Mouse (Mus musculus) right cerebral cortex, postnatal 4 days (tissue): ENCODE results near the gene F930015N05Rik.

Experiments
- DNase-seq: peaks from one replicate; pipeline ENCODE4 v3.0.0-alpha.2; 2022

The F930015N05Rik gene

DNA sequence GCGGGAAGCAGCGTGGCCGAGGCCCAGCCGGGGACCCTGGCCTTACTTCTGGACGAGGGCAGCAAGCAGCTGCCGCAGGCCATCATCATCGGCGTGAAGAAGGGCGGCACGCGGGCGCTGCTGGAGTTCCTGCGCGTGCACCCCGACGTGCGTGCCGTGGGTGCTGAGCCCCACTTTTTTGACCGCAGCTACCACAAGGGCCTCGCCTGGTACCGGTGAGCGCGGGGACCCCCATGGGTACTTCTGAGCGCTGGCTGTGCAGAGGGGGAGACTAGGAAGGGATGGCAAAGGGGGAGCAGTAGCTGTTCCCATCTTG lies at the start of gene F930015N05Rik:
F930015N05Rik (minus strand) TSS at position 242 of the 316 bp plus-strand sequence.
- DNase-seq = no peak

DNA sequence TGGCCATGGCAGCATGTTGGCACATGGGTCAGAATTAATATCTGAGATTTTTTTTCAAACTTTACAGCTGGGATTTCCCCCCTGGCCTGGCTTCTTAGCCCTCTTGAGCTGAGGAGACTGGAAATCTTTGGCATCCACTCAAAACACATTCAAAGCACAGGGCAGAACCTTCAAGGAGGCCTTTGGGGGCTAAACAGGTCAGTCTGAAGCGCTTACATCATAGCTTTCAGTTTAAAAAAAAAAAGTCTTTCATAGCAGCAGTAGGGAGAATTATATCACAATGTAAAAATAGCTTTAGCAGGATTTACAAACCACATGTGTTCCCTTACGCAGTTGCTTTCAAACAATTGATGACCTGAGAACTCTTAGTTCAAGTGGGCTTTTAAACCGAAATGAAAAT lies 45.0 kb upstream of the F930015N05Rik start:
- no peak for DNase-seq

DNA sequence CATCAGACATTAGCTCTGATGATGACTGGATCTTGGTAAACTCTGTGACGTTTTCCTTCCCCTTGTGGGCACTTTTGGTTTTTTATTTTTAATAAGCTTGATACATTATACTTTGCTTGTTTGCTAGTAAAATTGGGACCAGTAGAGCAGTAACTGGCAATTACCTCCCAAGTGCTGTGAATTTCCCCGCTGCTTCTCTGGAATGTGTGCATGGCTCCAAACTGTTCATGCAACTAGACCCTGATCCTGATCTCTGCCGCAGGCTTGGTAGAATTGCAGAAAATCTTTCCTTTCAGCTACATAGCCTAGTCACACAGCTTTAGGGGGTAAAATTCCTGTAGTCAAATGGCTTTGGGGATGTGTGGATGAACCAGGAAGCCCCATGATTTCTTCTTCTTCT lies 37.2 kb upstream of the F930015N05Rik start:
- DNase-seq = no peak

DNA sequence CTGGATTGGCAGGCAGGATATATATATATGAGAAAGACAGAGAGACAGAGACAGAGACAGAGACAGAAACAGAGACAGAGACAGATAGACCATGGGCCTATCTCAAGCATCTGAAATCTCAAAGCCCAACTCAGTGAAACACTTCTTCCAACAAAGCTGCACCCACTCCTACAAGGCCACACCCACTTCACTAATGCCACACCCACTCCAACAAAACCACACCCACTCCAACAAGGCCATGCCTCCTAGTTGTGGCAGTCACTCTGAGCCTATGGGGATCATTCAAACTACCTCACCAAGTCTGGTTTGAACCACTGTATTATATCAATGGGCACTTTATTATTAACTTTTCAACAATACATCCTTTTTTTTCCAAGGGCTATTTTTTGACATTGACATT lies 34.2 kb upstream of the F930015N05Rik start:
- DNase-seq = no peak

DNA sequence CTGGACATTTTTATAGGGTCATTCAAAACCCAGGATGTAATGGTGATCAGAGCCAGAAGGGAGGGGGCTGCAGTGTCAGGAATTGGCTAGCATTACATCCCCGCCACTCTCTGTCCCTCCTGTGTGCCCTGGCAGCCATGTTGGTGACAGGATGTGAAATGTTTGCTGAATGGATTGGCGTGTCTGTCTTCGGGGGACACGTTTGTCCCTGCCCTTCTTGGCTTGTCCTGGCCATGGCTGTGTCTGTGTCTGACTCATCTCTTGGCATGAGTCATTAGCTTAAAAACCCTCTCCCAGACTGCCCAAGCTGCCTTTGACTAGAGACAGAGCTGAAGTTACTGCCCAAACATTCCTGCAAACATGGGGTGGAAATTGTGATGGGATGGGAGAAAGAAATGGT lies 32.3 kb upstream of the F930015N05Rik start:
- DNase-seq = no peak

DNA sequence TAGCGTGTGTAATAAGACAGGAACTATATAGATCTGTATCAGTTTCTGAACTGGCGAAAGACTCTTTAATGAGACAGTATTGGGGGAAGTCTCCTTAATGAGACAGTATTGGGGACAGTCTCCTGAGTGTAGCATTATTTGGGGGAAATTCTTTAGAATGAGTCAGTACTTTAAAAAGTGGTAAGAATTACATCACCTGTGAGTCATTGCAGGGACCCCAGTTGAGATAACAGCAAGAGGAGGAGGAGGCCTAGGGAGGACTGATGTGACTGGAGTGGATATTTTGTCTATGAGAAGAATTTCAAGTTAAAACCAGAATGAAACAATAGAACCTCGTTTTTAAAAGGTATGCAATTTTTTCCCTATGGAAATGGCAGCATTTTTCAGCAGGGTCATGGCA lies 25.3 kb upstream of the F930015N05Rik start:
- no peak for DNase-seq

DNA sequence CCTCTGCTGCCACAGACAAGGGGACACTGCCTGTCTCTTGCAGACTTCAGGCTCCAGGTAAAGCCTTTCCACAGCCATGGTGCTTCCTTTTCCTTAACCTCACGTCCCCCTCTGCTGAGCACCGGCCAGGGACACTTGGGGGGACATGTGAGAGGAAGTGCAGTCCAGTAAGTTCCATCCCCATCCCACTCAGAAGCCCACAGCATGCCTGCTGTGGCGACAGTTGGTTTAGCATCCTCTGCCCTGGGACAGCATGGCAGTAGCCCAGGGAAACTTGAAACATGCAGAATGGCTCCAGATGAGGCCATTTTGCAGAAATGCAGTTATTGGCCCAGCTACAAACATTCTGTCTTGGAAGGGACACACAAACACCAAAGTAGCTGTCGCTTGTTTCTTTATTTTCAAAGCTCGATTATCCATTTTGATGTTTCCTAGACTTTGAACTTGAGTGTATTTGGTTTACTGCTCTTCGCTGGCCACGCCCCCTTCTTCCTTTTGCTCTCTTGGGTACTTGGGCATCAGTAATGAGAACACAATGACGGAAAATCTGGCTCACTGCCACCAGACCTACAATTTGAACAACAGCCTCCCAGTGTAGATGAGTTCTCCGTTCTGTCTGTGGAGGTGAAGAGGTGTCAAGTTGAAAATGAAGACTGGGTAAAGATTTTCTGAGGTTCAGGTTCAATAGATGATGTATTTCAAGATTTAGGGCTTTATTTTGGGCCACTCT lies 12.3 kb upstream of the F930015N05Rik start:
- DNase-seq = peak; percentile 8

DNA sequence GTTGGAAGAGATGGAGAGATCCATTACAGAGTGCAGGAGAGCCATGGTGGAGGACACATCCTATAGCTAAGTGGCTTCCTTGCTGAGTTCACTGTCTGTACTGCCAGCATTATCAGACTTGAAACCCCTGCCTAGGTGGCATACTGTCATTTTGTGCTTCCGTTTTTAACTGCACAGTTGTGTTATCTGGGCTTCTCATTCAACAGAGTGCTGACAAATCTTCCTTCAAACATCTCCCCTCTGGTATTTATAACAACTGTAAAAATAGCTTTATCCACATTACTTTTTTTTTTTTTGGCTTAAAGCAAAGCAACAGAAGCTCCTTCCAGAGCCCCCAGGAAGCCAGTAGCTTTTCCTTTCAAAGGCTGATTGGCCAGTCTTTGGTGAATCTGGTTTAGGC lies 8.8 kb upstream of the F930015N05Rik start:
- no peak for DNase-seq

DNA sequence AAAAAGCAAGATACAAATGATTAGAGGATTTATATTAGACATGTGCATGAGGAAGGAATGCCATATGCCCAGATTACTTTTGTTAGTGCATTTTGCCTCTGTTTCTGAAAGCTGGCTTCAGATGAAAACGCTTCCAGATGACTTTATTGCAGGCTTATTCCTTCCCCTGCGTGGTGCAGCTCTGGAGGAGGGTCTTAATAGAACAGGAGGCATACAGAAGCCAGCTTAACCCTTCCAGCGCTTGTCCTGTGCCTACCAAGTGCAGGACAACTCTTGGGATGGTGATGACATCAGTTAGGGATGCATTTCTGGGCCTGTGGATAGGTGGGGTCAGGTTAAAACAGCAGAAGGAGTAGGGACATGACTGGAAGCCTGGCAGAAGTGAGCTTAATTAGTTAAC lies 6.2 kb upstream of the F930015N05Rik start:
- DNase-seq = no peak

DNA sequence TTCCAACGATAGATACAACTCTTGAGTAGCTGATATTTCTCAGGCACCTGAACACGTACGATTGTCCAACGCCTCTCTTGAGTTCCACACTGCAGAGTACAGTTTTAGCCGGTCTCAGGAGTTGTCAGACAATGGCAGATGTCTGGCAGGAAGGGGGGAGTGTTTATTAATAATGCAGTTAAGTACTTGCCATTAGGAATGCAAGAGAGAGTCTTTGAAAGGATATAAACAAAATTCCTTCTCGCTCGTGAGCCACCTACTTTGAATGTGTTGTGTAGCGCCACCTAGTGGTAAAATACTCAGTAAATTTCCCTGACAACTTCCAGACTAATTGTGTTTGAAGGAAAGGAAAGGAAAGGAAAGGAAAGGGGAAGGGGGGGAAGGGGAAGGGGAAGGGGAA lies 5.7 kb upstream of the F930015N05Rik start:
- no peak for DNase-seq

DNA sequence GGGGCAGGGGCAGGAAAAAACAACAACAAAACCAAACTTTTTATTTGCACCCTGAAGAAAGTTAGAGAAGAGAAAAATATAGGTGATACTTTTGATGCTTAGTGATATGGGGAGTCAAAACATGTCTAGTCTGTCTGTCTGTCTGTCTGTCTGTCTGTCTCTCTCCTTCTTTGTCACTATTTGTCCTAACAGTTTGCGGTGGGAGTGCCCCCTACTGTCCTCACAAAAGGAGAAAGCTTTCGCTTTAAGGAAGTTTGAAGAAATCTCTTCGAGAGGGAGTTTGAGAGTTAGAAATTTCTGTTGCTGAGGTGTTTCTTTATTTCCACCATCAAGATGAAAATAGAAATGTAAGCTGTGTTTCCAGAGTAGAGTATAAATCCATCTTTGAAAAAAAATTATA lies 2.5 kb upstream of the F930015N05Rik start:
- DNase-seq = no peak

DNA sequence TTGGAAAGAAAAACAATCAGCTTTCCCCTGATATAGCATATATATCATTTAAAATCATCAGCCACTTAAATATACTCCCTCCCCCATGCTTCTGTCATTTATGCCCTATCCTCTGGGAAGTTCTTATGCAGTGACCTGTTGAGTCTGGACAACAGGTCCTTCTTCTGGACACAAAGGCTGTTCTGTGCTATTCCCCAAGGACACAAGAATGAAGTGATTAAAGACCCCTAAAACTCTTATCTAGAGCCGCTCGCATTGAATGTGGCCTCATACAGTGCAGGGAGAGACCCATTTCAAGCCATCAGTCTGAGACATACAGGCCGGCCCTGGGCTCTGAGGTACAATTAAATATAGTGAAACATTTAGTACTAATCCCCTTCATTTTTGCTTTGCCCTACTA lies 1.3 kb upstream of the F930015N05Rik start:
- no peak for DNase-seq

DNA sequence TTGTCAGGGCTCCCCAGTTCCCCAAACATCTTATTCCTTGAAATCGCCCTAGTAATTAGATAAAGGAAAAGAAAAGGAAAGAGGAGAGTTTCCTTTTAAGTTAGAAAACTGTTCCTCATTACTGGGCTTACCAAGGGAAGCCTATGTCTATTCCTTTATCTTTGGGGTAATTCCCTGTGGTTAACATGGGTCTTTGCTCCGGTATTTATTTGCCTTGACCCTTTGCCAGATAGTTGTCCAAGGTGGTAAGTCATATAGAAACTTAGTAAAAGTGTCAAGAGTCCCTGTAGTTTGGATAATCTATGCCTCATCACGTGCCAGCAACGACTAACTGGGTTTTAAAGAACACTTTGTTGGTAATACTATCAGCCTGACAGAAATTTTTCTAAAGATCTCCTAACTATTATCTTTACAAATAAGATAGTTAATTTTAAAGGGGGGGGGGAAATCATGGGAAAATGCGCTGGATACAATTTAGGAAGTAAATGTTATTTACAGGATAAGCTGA lies 392 bp upstream of the F930015N05Rik start:
- no peak for DNase-seq

DNA sequence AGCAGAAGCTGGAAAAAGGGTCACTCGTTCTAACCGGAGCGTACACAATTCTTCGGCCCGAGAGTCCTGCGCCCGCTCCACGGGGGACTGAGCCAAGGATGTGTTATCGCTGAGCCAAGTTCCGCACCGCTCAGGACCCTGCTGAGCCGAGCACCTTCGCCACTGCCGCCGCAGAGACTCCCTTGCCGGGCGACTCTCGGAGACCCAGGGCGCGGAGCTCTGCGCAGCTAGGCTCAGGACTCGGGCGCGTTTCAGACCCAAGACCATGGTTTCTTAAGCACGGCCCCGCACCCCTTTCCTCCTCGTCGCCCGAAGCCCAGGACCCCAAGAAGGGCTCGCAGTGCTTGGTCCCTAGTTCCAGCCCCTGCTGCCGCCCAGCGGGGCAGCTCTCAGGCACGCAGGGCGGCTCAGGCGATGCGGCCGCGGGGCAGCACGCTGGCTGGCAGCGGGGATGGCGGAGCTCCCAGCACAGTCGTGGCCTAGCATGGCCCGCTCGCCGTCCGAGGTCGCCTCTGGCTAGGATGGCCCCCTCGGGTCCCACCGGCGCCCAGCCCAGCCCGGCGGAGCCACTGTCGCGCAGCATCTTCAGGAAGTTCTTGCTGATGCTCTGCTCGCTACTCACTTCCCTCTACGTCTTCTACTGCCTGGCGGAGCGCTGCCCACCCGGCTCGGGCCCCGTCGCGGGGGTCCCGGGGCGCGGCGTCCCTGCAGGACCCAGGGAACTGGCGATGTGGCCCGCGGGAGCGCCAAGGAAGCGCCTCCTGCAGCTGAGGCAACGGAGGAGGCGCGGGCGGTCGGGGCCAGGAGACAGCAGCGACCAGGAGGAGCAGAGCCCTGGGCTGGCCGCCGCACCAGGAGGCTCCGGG lies 674 bp downstream of the F930015N05Rik start:
- DNase-seq = peak; percentile 29

DNA sequence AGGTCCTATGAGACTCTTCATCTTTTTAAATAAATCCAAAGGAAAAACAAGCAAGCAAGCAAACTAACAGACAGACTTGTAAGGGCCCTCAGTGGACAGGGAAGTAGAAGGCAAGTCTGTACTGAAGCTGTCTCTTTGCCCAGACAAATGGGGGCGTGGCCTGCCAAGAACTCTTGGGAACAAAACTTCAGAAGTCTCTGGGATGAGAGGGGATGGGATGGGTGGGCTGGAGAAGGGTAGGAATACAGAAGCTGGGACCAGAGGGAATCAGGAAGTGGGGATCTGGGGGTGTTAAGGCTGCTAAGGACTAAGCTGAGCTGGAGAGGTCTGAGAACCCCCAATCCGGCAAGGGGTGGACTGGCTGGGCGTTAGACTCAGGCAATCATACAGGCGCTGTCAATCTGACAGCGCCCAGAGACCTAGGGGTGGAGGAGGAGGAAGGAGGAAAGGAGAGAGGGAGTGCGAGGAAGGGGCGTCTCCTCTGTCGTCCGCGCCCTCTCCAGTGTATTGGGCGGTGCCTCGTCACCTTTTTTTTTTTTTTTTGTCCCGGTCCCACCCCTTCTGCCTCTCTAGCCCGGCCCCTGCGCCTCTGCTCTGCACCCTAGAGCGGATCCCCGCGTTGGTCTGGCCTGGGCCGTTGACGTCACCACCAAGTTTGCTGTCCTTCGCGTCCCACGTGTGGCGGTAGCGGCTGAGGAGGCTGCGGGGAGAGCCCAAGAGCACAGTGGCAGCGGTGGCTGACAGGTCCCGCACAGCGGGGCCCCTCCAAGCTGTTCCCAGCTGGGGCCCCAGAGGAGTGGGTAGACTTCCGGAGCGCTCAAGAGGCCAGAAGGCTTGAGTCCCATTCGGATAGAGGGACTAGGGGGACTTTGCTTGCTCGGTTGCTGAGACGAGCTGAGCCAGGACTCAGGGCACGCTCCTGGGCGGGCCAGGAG lies 1.6 kb downstream of the F930015N05Rik start, which contains the start of gene Hs3st3a1:
Hs3st3a1 (plus strand) TSS at position 722 of the 935 bp plus-strand sequence.
- no peak for DNase-seq

DNA sequence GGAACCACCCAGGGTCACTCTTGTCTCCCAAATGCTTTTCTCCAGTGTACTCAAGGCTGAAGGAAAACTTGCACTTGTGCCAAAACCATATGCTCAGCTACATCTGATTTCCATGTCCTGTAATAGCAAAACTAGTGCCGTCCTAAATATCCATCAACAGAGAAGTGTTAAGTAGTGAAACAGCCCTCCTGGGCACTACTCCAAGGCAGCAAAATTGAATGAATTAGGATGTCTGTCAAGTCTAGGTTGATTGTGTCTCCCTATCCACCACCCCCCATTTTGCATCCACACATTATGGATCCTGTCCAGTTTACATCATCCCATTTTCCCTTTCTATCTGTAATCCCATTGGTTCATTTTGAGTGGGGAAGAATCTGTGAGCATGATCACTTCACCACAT lies 17.5 kb downstream of the F930015N05Rik start:
- DNase-seq = no peak

DNA sequence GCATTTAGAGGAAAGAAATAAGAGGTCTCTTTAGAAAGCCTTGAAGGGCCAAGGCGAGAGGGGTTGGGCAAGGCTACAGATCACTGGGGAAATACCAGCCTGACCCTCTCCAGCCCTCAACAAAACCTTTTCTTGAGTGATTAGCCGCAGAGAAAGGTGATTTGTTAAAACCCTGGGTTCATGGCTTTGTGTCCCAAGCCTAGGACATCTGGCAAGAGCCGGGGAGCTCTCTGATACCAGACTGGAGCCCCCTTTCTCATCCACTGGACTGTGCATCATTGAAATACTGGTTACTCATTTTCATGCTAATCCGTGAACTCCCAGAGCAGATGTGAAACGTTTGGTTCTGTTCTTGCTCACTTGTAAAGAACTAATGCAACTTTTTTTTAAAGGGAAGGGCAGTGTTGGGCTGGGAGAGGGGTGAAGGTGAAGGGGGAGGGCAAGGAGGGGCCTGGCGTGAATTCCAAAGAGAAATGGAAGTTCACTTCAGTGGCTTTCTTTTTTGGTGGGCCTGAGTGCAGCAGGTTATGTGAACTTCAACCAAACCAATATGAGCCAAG lies 35.8 kb downstream of the F930015N05Rik start:
- DNase-seq = no peak

DNA sequence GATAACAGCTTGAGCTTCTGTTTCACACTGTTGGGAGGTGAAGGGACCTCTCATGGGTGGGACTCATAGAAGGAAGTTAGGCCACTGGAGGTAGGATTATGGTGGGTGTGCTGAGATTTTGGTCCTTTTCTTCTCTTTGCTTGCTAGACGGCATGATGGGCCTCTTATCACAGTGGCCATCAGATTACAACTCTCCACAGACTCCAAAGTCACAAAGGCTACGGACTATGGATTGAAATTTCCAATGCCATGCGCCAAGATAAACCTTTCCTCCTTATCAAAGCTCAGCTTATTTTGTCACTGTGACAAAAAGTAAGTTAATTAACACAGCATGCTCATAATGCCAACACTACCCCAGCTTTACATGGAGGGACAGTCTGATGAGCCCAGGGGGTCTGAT lies 38.8 kb downstream of the F930015N05Rik start:
- DNase-seq = no peak

DNA sequence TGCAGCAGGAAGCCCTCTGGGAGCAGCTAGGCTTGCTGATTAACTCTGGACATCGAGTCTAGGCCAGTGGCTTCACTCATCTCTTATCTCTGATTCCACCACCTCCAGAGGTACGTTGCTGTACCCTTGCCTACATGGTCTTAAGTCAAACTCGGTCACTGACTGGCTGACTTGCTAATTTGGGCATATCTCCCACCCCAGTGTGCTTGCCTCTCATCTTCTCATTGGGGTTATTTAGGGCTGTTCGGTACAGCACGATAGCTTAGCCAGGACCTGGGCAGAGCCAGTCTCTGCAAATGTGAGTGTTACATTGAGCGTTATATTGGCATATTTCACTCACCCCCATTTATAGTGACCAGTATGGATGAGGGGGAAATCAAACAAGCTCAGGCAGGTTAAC lies 39.5 kb downstream of the F930015N05Rik start:
- no peak for DNase-seq

DNA sequence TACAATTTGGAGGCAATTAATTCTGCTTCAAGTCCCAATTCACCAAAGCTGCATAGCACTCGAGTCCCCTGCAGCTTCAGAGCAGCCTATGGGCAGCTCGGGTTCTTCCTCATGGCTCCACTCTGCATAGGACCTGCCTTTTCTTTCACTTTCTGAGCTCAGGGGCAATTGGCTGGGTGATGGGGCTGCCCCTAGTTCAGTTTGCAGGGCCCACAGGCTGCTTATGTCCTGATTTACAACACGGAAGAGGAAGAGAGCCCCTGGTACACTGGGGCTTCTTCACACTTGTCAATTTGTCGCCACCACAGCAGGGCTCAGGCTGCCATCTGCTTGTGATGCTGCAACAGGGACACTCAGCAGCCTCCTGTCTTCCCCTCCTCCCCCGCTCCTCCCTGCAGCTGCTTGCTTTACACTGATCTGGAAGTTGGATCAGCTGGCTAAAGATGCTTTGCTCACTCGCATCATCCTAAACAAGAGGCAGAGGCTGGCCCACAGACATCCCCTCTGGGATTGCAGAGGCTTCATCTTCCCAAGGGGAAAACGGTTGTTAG lies 40.0 kb downstream of the F930015N05Rik start:
- peak; percentile 45 for DNase-seq

DNA sequence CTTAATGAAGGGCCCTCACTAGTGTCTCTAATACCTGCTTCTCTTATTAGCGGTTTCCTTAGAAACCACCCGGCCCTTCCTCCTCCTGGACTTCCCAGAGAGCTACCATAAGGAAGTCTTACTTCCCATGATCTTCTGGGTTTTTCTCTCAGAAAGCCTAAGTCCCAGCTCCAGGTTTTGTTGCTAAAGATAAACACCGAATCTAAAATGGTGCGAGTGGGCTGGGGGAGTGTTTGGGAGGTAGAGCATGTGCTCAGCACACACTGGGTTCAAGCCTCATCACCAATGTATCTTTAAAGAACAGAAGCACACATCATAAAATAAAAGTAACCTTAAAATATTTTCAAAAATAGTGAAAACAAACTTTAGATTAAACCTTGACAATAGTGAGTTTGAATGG lies 50.1 kb downstream of the F930015N05Rik start:
- DNase-seq = no peak
